In genomic region chr4:115937061-115937976, GRCm38 (mm10) we compare ENCODE assay signal across 15 mouse cellular contexts. TPM values are rescaled to one million over a fixed set of nuclear protein-coding genes. Genes with fewer than 3 reads are reported as not detected.
DNase-seq lines count a peak whose midpoint lies in the region; ATAC-seq and TF ChIP-seq lines count a peak whose summit lies in the region.
"Had no signal": no experiment of that assay in that cellular context is flagged by ENCODE, and none has a peak within 500 bp of the region (broad histone marks: within the 10 kb centered on the region; RNA-seq: fewer than 3 reads in every experiment).

No protein-coding gene starts in this region.

- peaks cover 100% of the 10 kb centered on the region for H3K27me3 ChIP-seq in heart, embryonic 10.5 days (ENCODE audit: insufficient read depth, poor library complexity, severe bottlenecking)
- peaks cover 78% of the 10 kb centered on the region for H3K27me3 ChIP-seq in lung, postnatal 0 days (replicated peaks; ENCODE audit: insufficient read depth, low read length)
- H3K27me3 ChIP-seq in hindbrain, embryonic 14.5 days (ENCODE audit: control insufficient read depth, insufficient read depth, low read length): peaks cover 92% of the 10 kb centered on the region
- peaks cover 82% of the 10 kb centered on the region for H3K27me3 ChIP-seq in midbrain, embryonic 15.5 days (replicated peaks)

- H3K4me3 ChIP-seq in heart, embryonic 10.5 days: no peak overlapping the region
- H3K4me3 ChIP-seq in lung, postnatal 0 days (ENCODE audit: low read depth, low read length): 0 out of 2 replicates have a peak overlapping the region, but pooled peaks have one; percentile 12
- H3K4me3 ChIP-seq in lung, adult 2 months (replicated peaks; ENCODE audit: extremely low read depth, low read depth, low read length): no peak overlapping the region
- H3K4me3 ChIP-seq in hindbrain, embryonic 14.5 days (replicated peaks; ENCODE audit: low read length): peak overlapping the region; percentile 2; the same call in 1 of the 2 replicates
- peak overlapping the region; percentile 24 for H3K4me3 ChIP-seq in midbrain, embryonic 15.5 days

- no peak for TF ChIP-seq EP300 in lung, postnatal 0 days (IDR thresholded peaks at IDR 0.05)

- TF ChIP-seq POLR2A in lung, adult 2 months (IDR thresholded peaks at IDR 0.05; ENCODE audit: borderline replicate concordance, extremely low read depth, low read depth, low read length): no peak

- H3K4me2 ChIP-seq in lung, postnatal 0 days (replicated peaks; ENCODE audit: low read depth, low read length): no peak overlapping the region
- peak overlapping the region; percentile 19; the same call in 1 of the 2 replicates for H3K4me2 ChIP-seq in hindbrain, embryonic 14.5 days (replicated peaks)
- peak overlapping the region; percentile 39 for H3K4me2 ChIP-seq in midbrain, embryonic 15.5 days

- no peak overlapping the region for H3K27ac ChIP-seq in heart, embryonic 10.5 days
- H3K27ac ChIP-seq in lung, postnatal 0 days (ENCODE audit: low read length): no peak overlapping the region
- no peak overlapping the region for H3K27ac ChIP-seq in hindbrain, embryonic 14.5 days
- H3K27ac ChIP-seq in midbrain, embryonic 15.5 days: no peak overlapping the region

- TF ChIP-seq CTCF in lung, postnatal 0 days (IDR thresholded peaks at IDR 0.05): no peak
- TF ChIP-seq CTCF in lung, adult 2 months (IDR thresholded peaks at IDR 0.05; ENCODE audit: insufficient read depth, low read length): no peak

- peak; percentile 74 for DNase-seq in heart, embryonic 10.5 days (ENCODE audit: low spot score)
- no peak for DNase-seq in heart, postnatal 4 days
- no peak for DNase-seq in lung, postnatal 0 days (ENCODE audit: low spot score)
- no peak for DNase-seq in lung, adult 2 months
- no peak for DNase-seq in hindbrain, embryonic 14.5 days (ENCODE audit: low spot score)
- no peak for DNase-seq in layer of hippocampus, postnatal 36 days
- no peak for DNase-seq in kidney, postnatal 4 days
- DNase-seq: B cell, adult 2 months; cerebellum, postnatal 36 days; right cerebral cortex, postnatal 14 days; thymus, postnatal 36 days had no signal

- H3K36me3 ChIP-seq in heart, embryonic 10.5 days: no peaks in the 10 kb centered on the region
- H3K36me3 ChIP-seq in lung, postnatal 0 days (ENCODE audit: insufficient read depth, low read length): no peaks in the 10 kb centered on the region
- no peaks in the 10 kb centered on the region for H3K36me3 ChIP-seq in hindbrain, embryonic 14.5 days (replicated peaks; ENCODE audit: control insufficient read depth, insufficient read depth)
- H3K36me3 ChIP-seq in midbrain, embryonic 15.5 days (replicated peaks): no peaks in the 10 kb centered on the region

- no peak overlapping the region for H3K9ac ChIP-seq in lung, postnatal 0 days (replicated peaks; ENCODE audit: low read depth)
- no peak overlapping the region for H3K9ac ChIP-seq in hindbrain, embryonic 14.5 days
- no peak overlapping the region for H3K9ac ChIP-seq in midbrain, embryonic 15.5 days

- no peak for ATAC-seq in lung, postnatal 0 days
- ATAC-seq in hindbrain, embryonic 14.5 days (ENCODE audit: low FRiP score): no peak
- no peak for ATAC-seq in midbrain, embryonic 15.5 days (replicated peaks)

- no peaks in the 10 kb centered on the region for H3K9me3 ChIP-seq in heart, embryonic 10.5 days
- H3K9me3 ChIP-seq in lung, postnatal 0 days (ENCODE audit: low read length): no peaks in the 10 kb centered on the region
- H3K9me3 ChIP-seq in hindbrain, embryonic 14.5 days (ENCODE audit: control insufficient read depth, low read length): no peaks in the 10 kb centered on the region
- no peaks in the 10 kb centered on the region for H3K9me3 ChIP-seq in midbrain, embryonic 15.5 days

- 5% methylated on average over 19 of the region's 19 CpGs for WGBS in heart, embryonic 10.5 days
- WGBS in lung, postnatal 0 days: 8% methylated on average over 19 of the region's 19 CpGs
- 16% methylated on average over 19 of the region's 19 CpGs for WGBS in lung, adult 2 months
- WGBS in hindbrain, embryonic 14.5 days: 4% methylated on average over 19 of the region's 19 CpGs
- 8% methylated on average over 19 of the region's 19 CpGs for WGBS in midbrain, embryonic 15.5 days

- peaks cover 24% of the 10 kb centered on the region for H3K4me1 ChIP-seq in heart, embryonic 10.5 days
- H3K4me1 ChIP-seq in lung, postnatal 0 days (ENCODE audit: insufficient read depth, low read depth, low read length): no peaks in the 10 kb centered on the region; the same call in 1 of the 2 replicates
- peaks cover 6% of the 10 kb centered on the region; the same call in 1 of the 2 replicates for H3K4me1 ChIP-seq in lung, adult 2 months (ENCODE audit: control insufficient read depth, insufficient read depth, low read length)
- H3K4me1 ChIP-seq in hindbrain, embryonic 14.5 days (replicated peaks; ENCODE audit: control insufficient read depth, insufficient read depth, low read length): 0 out of 2 replicates have a peak, but pooled peaks cover 8% of the 10 kb centered on the region
- H3K4me1 ChIP-seq in midbrain, embryonic 15.5 days: peaks cover 31% of the 10 kb centered on the region

RNA-seq across cellular contexts. Expression of gene Dmbx1, which starts 2.4 kb away (rescaled TPM):
- polyA plus RNA-seq in heart, embryonic 10.5 days (2016; fragmentation: Nextera tagmentation; extraction: Ambion mirVana): not detected in 2 replicates
- not detected for total RNA-seq in heart, postnatal 4 days (2021)
- polyA plus RNA-seq in lung, postnatal 0 days (2015; fragmentation: Nextera tagmentation; extraction: Ambion mirVana): not detected in 2 replicates
- polyA plus RNA-seq in lung, adult 2 months (2012; rRNA removed): not detected in 2 replicates
- polyA plus RNA-seq in hindbrain, embryonic 14.5 days (2014; fragmentation: Nextera tagmentation; extraction: Ambion mirVana): 2.7 and 3.3 TPM in 2 replicates
- polyA plus RNA-seq in midbrain, embryonic 15.5 days (2015; fragmentation: Nextera tagmentation; extraction: Ambion mirVana): 10.9 and 12.7 TPM in 2 replicates
- not detected for total RNA-seq in layer of hippocampus, postnatal 36 days (2021)
- total RNA-seq: gastrocnemius, adult 8-10 months; neutrophil, adult 5-6 weeks had no signal
- polyA plus RNA-seq: liver, embryonic 16.5 days had no signal

RNA-seq across cellular contexts. Expression of gene 6430628N08Rik, which starts 46.9 kb away (rescaled TPM):
- not detected in 2 replicates for polyA plus RNA-seq in heart, embryonic 10.5 days (2016; fragmentation: Nextera tagmentation; extraction: Ambion mirVana)
- total RNA-seq in heart, postnatal 4 days (2021): not detected
- not detected in 2 replicates for polyA plus RNA-seq in lung, postnatal 0 days (2015; fragmentation: Nextera tagmentation; extraction: Ambion mirVana)
- not detected in 2 replicates for polyA plus RNA-seq in lung, adult 2 months (2012; rRNA removed)
- 0.13 TPM in 1 of 2 replicates, not detected in the other for polyA plus RNA-seq in hindbrain, embryonic 14.5 days (2014; fragmentation: Nextera tagmentation; extraction: Ambion mirVana)
- polyA plus RNA-seq in midbrain, embryonic 15.5 days (2015; fragmentation: Nextera tagmentation; extraction: Ambion mirVana): 0.27 and 0.28 TPM in 2 replicates
- total RNA-seq in layer of hippocampus, postnatal 36 days (2021): not detected
- total RNA-seq: gastrocnemius, adult 8-10 months; neutrophil, adult 5-6 weeks had no signal
- polyA plus RNA-seq: liver, embryonic 16.5 days had no signal

RNA-seq across cellular contexts. Expression of gene Kncn, which starts 53.1 kb away (rescaled TPM):
- not detected in 2 replicates for polyA plus RNA-seq in heart, embryonic 10.5 days (2016; fragmentation: Nextera tagmentation; extraction: Ambion mirVana)
- total RNA-seq in heart, postnatal 4 days (2021): not detected
- polyA plus RNA-seq in lung, postnatal 0 days (2015; fragmentation: Nextera tagmentation; extraction: Ambion mirVana): not detected in 2 replicates
- not detected in 2 replicates for polyA plus RNA-seq in lung, adult 2 months (2012; rRNA removed)
- 0.13 TPM in 1 of 2 replicates, not detected in the other for polyA plus RNA-seq in hindbrain, embryonic 14.5 days (2014; fragmentation: Nextera tagmentation; extraction: Ambion mirVana)
- 0.17 TPM in 1 of 2 replicates, not detected in the other for polyA plus RNA-seq in midbrain, embryonic 15.5 days (2015; fragmentation: Nextera tagmentation; extraction: Ambion mirVana)
- total RNA-seq in layer of hippocampus, postnatal 36 days (2021): under 1 TPM in 1 of 2 experiments, not detected in 1; 0.35 TPM
- total RNA-seq: gastrocnemius, adult 8-10 months; neutrophil, adult 5-6 weeks had no signal
- polyA plus RNA-seq: liver, embryonic 16.5 days had no signal

Comparison
In these comparisons a context has a peak if more than half of its experiments do, and no peak if none do; other contexts are left out.
1. H3K4me3 ChIP-seq: peak in lung, postnatal 0 days (single experiment), hindbrain, embryonic 14.5 days (single experiment) and midbrain, embryonic 15.5 days (single experiment); none in heart, embryonic 10.5 days (single experiment) and lung, adult 2 months (single experiment).